Mouse (Mus musculus): ENCODE results near the gene Trappc6a. TPM values are rescaled to one million over a fixed set of nuclear protein-coding genes. Genes with fewer than 3 reads are reported as not detected.

Gene Trappc6a
- polyA plus RNA-seq, 1 experiment: 62.1 TPM

GRCm38 (mm10) chr7:19557086-19557485 lies 48.9 kb downstream of the Trappc6a start:
- no peaks in the 10 kb centered on the region for H3K36me3 ChIP-seq (ENCODE audit: control insufficient read depth, insufficient read depth, low read length)

GRCm38 (mm10) chr7:19557982-19558900 lies 50.0 kb downstream of the Trappc6a start:
- H3K27me3 ChIP-seq (ENCODE audit: control insufficient read depth, insufficient read depth, low read length): no peaks in the 10 kb centered on the region
- H3K4me1 ChIP-seq (ENCODE audit: control insufficient read depth, insufficient read depth, low read length): peaks cover 18% of the 10 kb centered on the region
- TF ChIP-seq POLR2A (IDR thresholded peaks at IDR 0.05; ENCODE audit: control insufficient read depth, low read depth, low read length) (no peak), CTCF (IDR thresholded peaks at IDR 0.05; ENCODE audit: control insufficient read depth, insufficient read depth, insufficient replicate concordance, low read depth, low read length) (no peak)
- no peak overlapping the region for H3K4me3 ChIP-seq (ENCODE audit: control insufficient read depth, low read depth, low read length)
- H3K27ac ChIP-seq (ENCODE audit: control insufficient read depth, insufficient read depth, low read depth, low read length): no peak overlapping the region
- H3K36me3 ChIP-seq (ENCODE audit: control insufficient read depth, insufficient read depth, low read length): no peaks in the 10 kb centered on the region

More at GRCm38 (mm10) chr7:19557086-19557485, 48.9 kb downstream of the Trappc6a start:
- no peak overlapping the region for H3K4me3 ChIP-seq (ENCODE audit: control insufficient read depth, low read depth, low read length)
- no peak overlapping the region for H3K27ac ChIP-seq (ENCODE audit: control insufficient read depth, insufficient read depth, low read depth, low read length)
- H3K27me3 ChIP-seq (ENCODE audit: control insufficient read depth, insufficient read depth, low read length): no peaks in the 10 kb centered on the region
- peaks cover 16% of the 10 kb centered on the region for H3K4me1 ChIP-seq (ENCODE audit: control insufficient read depth, insufficient read depth, low read length)
- TF ChIP-seq POLR2A (IDR thresholded peaks at IDR 0.05; ENCODE audit: control insufficient read depth, low read depth, low read length): no peak
- no peak for TF ChIP-seq CTCF (IDR thresholded peaks at IDR 0.05; ENCODE audit: control insufficient read depth, insufficient read depth, insufficient replicate concordance, low read depth, low read length)

GRCm38 (mm10) chr7:19558965-19559364 lies 50.8 kb downstream of the Trappc6a start:
- H3K36me3 ChIP-seq (ENCODE audit: control insufficient read depth, insufficient read depth, low read length): no peaks in the 10 kb centered on the region
- no peaks in the 10 kb centered on the region for H3K27me3 ChIP-seq (ENCODE audit: control insufficient read depth, insufficient read depth, low read length)
- H3K4me3 ChIP-seq (ENCODE audit: control insufficient read depth, low read depth, low read length): no peak overlapping the region

GRCm38 (mm10) chr7:19560491-19561260 lies 52.5 kb downstream of the Trappc6a start:
- Histone ChIP-seq H3K27me3 (ENCODE audit: control insufficient read depth, insufficient read depth, low read length) (no peaks in the 10 kb centered on the region), H3K4me1 (ENCODE audit: control insufficient read depth, insufficient read depth, low read length) (peaks cover 18% of the 10 kb centered on the region), H3K4me3 (ENCODE audit: control insufficient read depth, low read depth, low read length) (peak overlapping the region; percentile 97), H3K27ac (ENCODE audit: control insufficient read depth, insufficient read depth, low read depth, low read length) (no peak overlapping the region), H3K36me3 (ENCODE audit: control insufficient read depth, insufficient read depth, low read length) (no peaks in the 10 kb centered on the region)
- TF ChIP-seq POLR2A (IDR thresholded peaks at IDR 0.05; ENCODE audit: control insufficient read depth, low read depth, low read length): no peak
- no peak for TF ChIP-seq CTCF (IDR thresholded peaks at IDR 0.05; ENCODE audit: control insufficient read depth, insufficient read depth, insufficient replicate concordance, low read depth, low read length)

More at GRCm38 (mm10) chr7:19558965-19559364, 50.8 kb downstream of the Trappc6a start:
- TF ChIP-seq CTCF (IDR thresholded peaks at IDR 0.05; ENCODE audit: control insufficient read depth, insufficient read depth, insufficient replicate concordance, low read depth, low read length) (0 out of 2 replicates have a peak, but pooled peaks have one; percentile 1), POLR2A (IDR thresholded peaks at IDR 0.05; ENCODE audit: control insufficient read depth, low read depth, low read length) (no peak)
- H3K27ac ChIP-seq (ENCODE audit: control insufficient read depth, insufficient read depth, low read depth, low read length): no peak overlapping the region
- peaks cover 18% of the 10 kb centered on the region for H3K4me1 ChIP-seq (ENCODE audit: control insufficient read depth, insufficient read depth, low read length)

GRCm38 (mm10) chr7:19561431-19561764 lies 53.2 kb downstream of the Trappc6a start:
- peak overlapping the region; percentile 93 for H3K27ac ChIP-seq (ENCODE audit: control insufficient read depth, insufficient read depth, low read depth, low read length)
- no peaks in the 10 kb centered on the region for H3K27me3 ChIP-seq (ENCODE audit: control insufficient read depth, insufficient read depth, low read length)
- TF ChIP-seq POLR2A (IDR thresholded peaks at IDR 0.05; ENCODE audit: control insufficient read depth, low read depth, low read length) (no peak), CTCF (IDR thresholded peaks at IDR 0.05; ENCODE audit: control insufficient read depth, insufficient read depth, insufficient replicate concordance, low read depth, low read length) (no peak)
- H3K4me1 ChIP-seq (ENCODE audit: control insufficient read depth, insufficient read depth, low read length): peaks cover 18% of the 10 kb centered on the region
- H3K36me3 ChIP-seq (ENCODE audit: control insufficient read depth, insufficient read depth, low read length): no peaks in the 10 kb centered on the region
- H3K4me3 ChIP-seq (ENCODE audit: control insufficient read depth, low read depth, low read length): peak overlapping the region; percentile 97

- H3K4me1 ChIP-seq (ENCODE audit: control insufficient read depth, insufficient read depth, low read length): peaks cover 18% of the 10 kb centered on the region
- peak overlapping the region; percentile 97 for H3K4me3 ChIP-seq (ENCODE audit: control insufficient read depth, low read depth, low read length)
- no peaks in the 10 kb centered on the region for H3K36me3 ChIP-seq (ENCODE audit: control insufficient read depth, insufficient read depth, low read length)
- no peaks in the 10 kb centered on the region for H3K27me3 ChIP-seq (ENCODE audit: control insufficient read depth, insufficient read depth, low read length)
- TF ChIP-seq POLR2A (IDR thresholded peaks at IDR 0.05; ENCODE audit: control insufficient read depth, low read depth, low read length) (no peak; the same call in 1 of the 2 replicates), CTCF (IDR thresholded peaks at IDR 0.05; ENCODE audit: control insufficient read depth, insufficient read depth, insufficient replicate concordance, low read depth, low read length) (no peak)
- H3K27ac ChIP-seq (ENCODE audit: control insufficient read depth, insufficient read depth, low read depth, low read length): peak overlapping the region; percentile 93
These were observed 53.8 kb downstream of the Trappc6a start for GRCm38 (mm10) chr7:19561765-19562642.
